Mouse (Mus musculus) heart, adult 11 months (tissue): Measurements from ENCODE around the gene Gjd3.

ENCODE experiments used
- DNase-seq: peaks from one replicate; pipeline ENCODE4 v3.0.0; 2022

The Gjd3 gene

DNA sequence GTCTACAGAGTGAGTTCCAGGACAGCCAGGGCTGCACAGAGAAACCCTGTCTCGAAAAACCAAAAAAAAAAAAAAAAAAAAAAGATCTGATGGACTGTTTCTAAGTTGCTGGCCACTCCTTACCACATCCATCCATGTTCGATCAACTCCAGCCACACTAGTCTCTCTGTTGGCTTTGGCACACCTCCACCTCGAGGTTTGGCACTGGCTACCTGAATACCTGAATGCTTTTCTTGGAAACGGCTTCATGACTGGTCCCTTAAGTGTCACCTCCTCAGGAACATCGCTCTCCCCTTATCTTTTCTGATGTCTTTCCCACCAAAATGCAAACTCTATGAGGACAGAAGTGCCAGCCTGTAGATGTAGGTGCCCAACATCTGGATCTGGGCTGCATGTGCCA is 3.5 kb downstream of the Gjd3 start:
- DNase-seq = no peak

DNA sequence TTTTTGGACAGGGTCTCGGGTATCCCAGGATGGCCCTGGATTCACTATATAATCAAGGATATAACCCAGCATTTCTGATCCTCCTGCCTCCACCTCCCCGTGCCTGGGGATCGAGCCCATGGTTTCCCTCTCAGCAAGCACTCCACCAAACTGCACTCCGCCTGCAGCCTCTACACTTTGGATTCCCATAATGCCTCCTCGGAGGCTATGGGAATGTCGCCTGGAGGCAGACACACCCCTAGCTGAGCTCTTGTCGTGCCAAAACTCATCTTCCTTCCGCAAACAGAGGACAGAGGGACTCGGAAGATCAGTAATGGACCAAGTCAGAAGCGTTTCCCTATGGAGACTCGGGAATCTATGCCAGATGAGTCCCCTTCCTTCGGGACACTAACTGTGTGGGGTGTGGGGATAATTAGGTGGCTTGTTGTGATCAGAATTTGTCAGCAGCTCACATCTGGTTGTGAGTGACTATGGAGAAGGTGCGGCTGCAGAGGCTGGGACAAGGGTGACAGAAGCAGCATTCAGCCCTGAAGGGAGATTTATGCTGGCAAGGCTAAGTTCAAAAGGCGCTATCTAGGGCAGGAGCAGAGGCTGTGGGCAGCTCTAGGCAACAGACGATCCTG is 4.2 kb downstream of the Gjd3 start:
- peak; percentile 77 for DNase-seq

DNA sequence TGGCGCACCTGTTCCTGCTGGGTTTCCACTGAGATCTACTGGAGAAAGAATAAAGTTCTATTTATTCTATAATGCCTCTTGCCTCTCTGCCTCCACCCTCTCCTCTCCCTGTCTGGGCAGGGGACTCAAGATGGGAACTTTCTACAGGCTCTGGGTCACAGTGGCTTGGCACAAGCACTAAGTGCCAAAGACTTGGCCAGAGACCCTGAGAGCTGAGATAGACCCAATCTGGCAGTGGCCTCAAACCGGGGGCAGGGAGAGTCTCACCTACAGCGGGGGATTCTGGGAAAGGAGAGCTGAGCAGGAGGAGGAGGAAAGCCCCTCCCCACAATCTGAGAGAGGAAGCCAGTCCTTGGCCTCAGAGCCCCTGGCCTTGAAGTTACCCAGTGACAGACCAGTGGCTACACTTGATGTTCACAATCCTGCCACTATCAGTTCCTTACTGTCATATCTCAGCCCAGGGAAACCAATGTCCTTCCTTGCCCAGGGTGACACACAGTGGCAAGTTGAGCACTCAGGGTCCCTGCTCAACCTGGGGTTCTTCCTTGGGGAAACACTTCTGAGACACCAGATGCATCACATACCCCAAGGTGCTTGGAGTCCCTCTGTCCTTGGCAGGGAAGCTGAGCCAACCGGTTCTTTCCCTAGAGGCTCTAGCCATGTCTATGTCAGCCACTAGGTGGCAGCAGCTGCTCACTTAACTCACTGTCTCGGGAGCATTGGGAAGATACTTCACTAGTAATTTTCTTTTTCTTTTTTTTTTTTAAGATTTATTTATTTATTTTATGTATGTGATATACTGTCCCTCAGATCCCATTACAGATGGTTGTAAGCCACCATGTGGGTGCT is 7.7 kb downstream of the Gjd3 start:
- peak; percentile 95 for DNase-seq

DNA sequence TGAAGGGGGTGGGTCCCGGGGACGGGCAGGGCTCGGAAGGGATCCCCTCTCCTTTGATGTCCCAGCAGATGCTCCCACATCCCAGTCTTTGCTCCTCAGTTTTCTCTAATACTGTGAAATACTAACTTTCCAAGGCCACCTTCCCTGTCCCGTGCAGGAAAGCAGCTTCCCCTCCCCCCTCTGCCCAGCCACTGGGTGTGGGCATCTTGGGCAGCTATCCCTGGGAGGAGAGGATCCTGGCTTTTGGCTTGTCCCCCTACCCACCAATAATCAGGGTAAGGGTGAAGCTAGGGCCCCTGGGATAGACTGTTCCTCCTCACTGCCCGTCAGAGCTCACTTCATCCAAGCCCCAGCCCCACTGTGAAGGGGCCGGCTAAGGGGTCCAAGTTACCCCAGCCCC is 8.6 kb downstream of the Gjd3 start:
- DNase-seq = peak; percentile 92

DNA sequence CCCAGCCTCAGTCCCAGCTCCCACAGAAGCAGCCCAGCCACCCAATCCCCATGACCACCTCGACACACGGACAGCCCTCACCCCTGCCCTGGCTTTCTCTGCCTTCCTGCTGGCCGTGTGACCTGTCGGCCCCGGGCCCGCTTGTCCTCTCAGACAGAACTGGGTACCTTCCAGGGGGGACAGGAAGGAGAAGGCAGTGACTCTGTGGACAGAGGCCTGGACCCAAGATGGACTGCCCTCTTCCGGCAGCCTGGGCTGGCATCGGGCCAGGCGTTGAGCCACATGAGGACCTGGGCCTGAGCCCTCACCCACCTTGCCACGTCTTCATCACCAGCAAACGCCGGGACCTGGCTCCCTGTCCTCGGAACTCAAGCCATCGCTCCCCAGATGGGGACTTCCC is 9.2 kb downstream of the Gjd3 start:
- DNase-seq = peak; percentile 96

DNA sequence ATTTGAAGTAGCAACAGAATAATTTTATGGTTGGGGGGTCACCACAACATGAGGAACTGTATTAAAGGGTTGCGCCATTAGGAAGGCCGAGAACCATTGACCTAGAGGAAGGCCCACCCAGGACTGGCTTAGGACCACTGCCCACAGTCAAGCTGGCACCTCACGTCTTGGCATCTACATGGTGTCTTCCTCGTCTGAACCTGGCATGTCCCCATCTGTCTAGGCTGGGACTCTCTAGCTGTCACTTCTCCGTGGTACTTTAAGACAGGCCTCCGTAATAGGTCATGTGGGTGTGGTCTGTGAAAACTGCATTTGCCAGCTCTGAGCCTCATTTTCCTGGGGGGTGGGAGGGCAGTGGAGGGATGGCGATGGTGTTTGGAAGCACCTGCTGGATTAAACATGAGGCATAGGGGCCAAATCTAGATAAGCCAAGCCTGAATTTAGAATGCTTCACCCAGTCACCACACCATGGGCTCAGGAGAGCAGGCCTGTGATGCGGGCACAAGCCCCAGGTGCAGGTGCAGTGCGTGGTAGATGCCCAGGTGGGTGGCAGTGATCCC is 9.9 kb downstream of the Gjd3 start:
- DNase-seq = peak; percentile 93

DNA sequence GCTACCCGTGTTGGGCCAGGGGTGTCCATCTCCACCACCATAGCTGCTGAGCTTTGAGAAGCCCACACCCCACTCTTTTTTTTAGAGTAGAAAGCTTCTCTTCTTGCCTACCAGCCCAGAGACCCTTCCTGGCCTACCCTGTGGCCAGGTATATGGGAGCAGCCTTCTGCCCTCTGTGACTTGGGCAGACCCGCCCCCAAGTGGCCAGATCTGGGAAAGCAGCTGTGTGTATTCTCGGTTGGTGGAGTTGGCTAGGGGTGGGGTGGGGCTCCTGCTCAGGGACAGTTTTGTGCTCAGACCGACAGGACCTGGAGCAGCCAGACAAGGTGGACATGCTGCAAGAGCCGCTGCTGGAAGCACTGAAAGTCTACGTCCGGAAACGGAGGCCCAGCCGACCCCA is 10.6 kb downstream of the Gjd3 start:
- peak; percentile 98 for DNase-seq

DNA sequence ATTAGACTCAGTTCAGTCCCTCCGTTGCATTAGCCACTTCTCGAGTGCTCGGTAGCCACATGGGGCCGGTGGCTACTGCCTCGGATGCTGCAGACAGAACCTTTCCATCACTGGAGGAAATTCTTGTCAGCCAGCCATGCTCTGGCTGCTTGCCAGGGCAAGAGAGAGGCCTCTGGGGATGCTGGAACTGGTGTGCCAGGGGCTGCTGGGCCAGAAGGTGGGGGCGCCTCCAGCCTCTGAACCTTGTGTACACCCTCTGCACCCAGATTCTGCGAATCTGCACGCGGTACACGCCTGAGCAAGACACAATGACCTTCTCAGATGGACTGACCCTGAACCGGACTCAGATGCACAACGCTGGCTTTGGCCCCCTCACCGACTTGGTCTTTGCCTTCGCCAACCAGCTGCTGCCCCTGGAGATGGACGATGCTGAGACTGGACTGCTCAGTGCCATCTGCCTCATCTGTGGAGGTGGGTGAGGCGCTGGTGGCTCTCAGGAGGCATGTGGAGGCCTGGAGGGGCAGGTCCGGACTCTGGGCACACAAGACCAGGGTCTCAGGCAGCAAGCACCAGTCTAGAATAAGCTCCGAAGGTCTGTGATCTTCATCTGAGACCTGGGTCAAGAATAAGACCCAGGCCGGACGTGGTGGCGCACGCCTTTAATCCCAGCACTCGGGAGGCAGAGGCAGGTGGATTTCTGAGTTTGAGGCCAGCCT is 11.3 kb downstream of the Gjd3 start:
- DNase-seq = peak; percentile 95

DNA sequence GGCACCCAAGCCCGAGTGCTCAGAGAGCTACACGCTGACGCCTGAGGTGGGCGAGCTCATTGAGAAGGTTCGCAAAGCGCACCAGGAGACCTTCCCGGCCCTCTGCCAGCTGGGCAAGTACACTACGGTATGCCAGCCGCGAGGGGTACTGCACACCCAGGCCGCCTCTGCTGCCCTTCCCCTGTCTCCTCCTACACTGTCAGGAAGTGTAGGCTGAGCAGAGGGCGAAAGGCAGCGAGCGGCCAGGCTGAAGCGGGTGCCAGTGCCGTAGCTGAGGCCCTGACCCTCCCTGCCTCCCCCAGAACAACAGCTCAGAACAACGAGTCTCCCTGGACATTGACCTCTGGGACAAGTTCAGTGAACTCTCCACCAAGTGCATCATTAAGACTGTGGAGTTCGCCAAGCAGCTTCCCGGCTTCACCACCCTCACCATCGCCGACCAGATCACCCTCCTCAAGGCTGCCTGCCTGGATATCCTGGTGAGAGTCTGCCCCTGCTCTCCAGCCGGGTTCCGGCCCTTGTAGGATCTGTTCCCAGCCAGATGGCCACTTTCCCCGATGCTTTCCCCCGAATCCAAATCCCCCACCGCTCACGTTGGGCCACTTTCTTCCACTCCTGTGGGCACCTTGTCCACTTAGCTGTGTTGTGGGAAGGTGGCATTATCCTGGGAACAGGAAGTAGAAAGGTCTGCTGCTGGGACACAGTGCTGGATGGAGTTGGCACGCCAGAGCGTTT is 12.5 kb downstream of the Gjd3 start:
- peak; percentile 90 for DNase-seq

DNA sequence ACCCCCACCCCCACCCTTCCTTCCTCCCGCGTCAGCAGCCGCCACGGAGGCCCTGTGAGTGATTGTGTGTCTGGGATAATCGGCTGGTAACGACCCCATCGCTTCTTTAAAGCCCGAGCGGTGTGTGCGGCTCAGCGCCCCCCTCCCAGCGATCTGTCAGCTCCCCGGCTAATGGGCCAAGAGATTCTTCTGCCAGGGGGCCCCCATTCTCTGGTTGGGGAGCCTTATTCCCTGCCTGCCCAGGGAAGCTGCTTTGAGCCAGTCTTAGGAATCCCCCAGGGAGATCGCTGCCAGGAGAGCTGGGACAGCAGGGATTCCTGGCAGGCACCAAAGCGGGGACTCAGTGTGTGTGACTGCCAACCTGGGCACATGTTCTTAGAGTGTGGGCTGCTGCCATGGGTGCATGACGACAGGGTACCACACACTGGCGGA is 13.3 kb downstream of the Gjd3 start:
- DNase-seq = peak; percentile 94

DNA sequence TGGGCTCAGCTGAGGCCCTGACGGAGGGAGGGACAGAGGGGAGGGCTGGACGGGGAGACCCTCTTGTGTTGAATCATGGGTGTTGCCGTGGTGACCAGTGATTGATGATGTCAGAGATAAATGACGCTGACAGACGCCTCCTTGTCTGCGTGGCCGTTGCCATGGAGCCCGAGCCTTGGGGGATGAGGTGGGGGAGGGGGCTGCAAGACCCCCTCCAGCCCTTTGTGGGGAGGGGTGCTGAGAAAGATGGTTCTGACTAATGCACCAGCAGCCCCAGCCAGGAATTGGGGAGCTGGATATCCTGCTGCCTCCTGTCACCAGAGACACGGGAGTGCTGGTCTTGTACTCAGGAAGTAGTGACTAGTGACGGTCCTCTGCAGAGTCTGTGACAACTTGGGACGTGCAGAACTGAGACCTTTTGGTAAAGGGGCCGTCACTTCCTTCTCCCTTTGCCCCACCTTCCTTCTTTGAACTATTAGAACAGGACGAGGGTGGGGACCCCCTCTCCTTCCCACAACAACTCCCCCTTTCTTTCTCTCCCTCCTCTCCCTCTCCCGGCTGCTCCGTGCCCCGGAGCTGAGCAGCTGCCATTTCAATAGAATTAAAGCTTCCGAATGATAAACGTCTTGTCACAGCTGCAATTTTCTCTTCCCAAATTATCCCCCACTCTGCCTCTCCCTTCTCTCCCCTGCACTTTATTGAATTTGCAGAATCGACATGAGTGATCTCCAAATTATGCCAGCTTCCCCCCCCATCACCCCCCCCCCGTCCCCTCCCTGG is 13.9 kb downstream of the Gjd3 start:
- peak; percentile 94 for DNase-seq

DNA sequence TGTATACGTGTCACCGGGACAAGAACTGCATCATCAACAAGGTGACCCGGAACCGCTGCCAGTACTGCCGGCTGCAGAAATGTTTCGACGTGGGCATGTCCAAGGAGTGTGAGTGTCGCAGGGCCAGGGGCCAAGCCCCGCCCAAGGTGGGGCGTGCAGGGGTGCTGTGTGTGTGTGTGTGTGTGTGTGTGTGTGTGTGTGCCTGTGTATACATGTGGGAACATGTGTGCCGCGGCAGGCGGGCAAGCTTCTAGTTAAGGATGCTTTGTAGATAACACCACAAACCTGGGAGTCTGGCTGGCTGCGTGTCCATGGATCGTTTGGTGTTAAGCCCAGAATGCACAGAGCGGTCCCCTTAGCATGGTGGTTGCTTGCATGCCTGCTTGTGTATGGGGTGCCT is 14.7 kb downstream of the Gjd3 start:
- DNase-seq = peak; percentile 90

DNA sequence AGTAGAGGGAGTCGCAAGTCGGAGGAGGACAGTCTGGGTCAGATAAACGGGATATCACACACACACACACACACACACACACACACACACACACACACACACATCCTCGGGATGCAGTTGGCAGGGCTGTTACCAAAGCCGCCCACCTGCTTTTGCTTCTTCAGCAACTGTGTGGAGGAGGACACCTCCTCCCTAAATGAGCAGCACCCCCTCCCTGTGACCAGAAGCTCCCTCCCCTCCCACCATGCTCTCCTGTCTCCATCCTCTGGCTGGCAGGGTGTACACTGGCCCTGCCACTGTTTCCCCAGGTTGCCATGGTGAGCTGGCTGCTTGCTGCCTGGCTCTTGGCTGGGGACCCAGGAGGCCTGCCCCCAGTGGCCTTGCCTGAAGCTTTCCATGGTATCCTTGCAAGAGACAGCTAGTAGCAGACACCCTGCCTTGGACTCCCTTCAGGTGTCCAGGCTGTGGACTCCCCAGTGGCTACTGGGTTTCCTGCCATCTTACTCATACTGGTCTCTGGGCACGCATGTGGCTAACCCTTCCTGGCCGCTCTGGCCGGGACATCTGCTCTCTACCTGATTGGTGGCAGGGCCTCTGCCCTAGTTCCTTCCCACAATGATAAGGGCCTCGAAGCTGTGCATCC is 16.2 kb downstream of the Gjd3 start:
- DNase-seq = peak; percentile 99

DNA sequence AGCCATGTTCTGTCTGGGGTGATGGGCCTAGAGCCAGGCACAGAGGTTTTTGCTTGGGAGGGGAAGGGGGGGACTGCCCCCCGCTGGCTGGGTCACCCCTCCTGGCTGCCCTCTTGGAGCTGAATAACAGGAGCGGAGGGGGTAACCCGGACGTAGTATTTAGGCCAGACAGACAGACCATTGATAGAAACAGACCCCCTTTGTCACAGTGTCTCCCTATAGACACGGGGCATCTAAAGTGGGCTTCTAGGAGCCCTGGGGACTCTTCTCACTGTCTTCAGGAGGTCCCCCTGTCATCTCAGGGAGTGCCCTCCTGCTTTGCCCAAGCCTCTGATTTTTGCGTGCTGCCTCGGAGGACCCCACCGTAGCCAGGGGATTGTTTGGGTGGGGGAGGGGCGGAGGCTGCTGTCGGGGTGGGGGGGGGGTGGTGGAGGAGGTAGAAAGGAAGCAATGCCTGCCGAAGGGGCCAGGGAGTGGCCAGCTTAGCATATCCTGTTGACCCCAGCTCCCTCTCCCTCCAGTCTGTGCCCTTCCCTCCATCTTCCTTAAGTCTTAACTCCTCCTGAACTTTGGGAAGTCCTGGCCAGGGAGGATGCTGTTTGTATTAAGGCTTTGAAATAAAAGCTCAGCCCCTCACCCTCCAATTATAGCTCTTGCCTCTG is 17.3 kb downstream of the Gjd3 start:
- no peak for DNase-seq

DNA sequence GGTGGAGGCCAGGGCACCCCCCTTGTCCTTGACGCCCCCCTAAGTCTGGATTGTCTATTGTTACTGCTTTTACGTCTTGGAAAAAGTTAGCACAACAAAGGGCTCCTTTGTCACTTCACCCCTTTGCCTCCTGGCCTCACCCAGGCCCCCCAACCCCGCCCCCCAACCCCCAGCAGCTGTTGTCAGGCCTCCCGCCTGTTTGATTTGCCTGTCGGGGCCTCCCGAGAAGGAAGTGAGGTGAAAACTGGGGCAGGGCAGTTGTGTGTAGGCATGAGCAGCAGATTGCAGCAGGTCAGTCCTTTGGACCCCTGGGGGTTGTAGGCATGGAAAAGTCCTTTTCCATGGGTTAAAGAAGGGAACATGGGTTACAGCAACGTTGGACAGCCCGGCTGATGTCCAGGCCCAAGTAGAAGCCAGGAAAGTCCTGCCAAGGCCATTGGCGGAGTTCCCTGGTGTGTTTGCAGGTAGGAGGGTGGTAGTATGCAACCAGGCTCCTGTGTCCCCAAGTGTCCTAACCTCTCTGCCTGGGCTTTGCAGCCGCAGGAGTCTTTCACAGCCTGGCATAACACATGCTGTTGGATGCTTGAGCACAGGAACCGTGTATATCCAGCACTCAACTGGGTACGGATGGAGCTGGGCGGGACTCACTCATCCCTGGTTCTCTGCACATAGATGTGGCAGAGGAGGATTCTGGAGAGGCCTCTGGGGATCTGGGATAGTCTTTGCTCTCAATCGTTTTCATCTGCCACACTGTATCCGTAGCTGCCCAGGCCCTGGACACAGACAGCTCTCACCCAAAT is 18.0 kb downstream of the Gjd3 start:
- peak; percentile 97 for DNase-seq

DNA sequence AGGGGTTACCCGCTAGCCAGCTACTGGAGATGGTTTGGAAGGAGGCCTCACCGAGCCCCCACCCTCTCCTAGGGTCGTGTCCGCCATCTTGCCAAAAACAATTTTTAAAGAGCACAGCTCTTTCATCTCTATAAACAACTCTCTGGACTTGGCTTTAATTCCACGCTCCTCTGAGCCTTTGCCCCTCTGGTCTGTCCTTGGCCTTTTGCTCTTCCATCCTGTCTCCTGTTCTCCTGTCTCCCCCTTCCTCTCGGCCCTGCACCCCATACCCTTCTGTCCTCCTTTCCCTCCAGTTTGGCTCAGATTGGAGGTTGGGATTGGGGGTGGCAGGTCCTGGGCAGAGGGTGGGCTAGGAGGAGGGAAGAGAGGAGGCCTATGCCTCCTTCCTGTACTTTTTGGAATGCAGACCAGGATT is 18.6 kb downstream of the Gjd3 start:
- DNase-seq = peak; percentile 94

DNA sequence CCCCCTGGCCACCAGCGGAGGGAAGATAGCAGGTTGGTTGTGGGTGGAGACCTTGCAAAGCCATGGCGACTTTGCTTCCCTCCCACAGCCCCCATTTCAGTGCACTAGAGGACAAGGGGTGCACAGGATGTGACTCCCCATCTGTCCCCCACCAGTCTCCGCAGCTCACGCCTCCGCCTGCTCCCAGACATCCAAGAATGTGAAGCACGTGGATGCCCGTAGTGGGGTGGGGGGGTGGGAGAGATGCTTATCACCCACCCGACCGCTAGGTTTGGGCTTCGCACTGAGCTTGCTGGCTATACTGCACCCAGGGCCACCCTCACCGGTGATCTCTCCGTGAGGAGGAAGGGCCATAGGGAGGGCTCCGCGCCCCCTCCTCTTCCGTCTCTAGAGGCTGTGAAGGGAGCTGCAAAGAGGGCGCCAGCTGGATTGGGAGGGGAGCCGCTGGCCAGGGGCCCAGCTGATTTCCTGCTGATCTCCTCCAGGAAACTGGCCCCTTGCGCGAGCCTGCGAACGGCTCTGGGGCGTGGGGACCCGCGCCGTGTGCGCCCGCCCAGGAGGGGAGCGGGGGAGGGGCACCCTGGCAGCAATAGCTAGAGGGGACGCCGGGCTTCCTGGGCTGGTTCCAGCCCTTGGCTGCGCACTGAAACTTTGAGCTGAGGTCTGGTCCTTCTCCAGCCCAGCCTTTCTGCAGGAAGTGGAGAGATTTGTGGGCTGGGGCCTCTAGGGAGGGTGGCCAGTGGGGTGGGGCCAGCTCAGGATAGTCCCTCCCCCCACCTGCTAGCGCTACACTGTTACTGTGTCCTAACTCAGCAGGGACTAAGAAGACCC is 19.4 kb downstream of the Gjd3 start:
- DNase-seq = peak; percentile 99

DNA sequence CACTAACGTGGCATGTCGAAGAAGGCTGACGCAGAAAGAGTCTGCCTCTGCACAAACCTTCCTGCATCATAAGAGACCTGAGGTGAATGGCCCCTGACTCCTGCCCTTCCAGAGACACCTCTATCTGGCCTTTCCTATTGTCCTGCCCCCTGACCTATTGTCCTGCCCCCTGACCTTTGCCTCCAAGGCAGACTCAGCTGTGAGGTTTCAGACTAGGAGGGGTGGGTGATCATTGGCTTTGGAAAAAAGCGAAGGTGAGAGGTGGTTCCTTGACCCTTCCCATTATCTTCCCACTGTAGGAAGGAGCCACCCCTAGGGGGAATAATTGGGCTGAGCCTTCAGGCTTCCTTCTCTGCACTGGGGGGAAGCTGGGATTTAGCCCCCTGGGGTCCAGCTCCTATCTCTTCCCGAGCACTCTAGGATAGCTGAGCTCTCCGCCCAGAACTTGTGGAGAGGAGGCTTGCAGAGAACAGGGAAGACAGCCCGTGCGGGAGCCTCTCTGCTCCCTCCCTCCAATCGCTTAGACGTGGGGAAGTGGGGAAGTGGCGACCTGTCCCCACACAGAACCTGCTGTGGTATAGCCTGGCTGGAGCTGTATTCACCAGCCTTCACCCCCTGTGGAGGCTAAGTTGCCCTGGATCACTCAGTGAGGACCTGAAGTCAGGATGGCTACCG is 20.3 kb downstream of the Gjd3 start:
- DNase-seq = peak; percentile 97
